Mouse (Mus musculus) C2C12 (cell line): Measurements from ENCODE around the gene BC048403. TPM values are rescaled to one million over a fixed set of nuclear protein-coding genes. Genes with fewer than 3 reads are reported as not detected.

ENCODE experiments used
- H3K27me3 ChIP-seq: one replicate; pipeline ENCODE4 v1.6.1; 2011; ENCODE audit not compliant: control insufficient read depth, insufficient read depth, insufficient read length
- H3K36me3 ChIP-seq: one replicate; pipeline ENCODE4 v1.6.1; 2011; ENCODE audit not compliant: control insufficient read depth, insufficient read depth
- H3K4me3 ChIP-seq: one replicate; pipeline ENCODE4 v1.5.1; 2011; ENCODE audit warnings: mild to moderate bottlenecking, control low read depth; ENCODE audit not compliant: poor library complexity, insufficient read depth, severe bottlenecking
- H3K79me2 ChIP-seq: one replicate; pipeline ENCODE4 v1.6.1; 2011; ENCODE audit not compliant: control insufficient read depth, insufficient read depth
- H3K79me3 ChIP-seq: one replicate; pipeline ENCODE4 v1.6.1; 2011; ENCODE audit warnings: low read depth, control low read depth
- H3ac ChIP-seq: one replicate; pipeline ENCODE3; 2011; ENCODE audit warnings: low read depth; ENCODE audit not compliant: control insufficient read depth, insufficient read length
- CEBPB ChIP-seq: IDR thresholded peaks from one replicate; pipeline ENCODE4 v1.6.1; 2011; ENCODE audit warnings: low read depth, mild to moderate bottlenecking, control low read depth, moderate library complexity
- CTCF ChIP-seq: IDR thresholded peaks from one replicate; pipeline ENCODE4 v1.5.1; 2011; ENCODE audit not compliant: control insufficient read depth, insufficient read depth, insufficient read length
- FOSL1 ChIP-seq: IDR thresholded peaks from one replicate; pipeline ENCODE4 v1.8.0; 2011; ENCODE audit warnings: mild to moderate bottlenecking, low read length; ENCODE audit not compliant: poor library complexity, insufficient read depth, severe bottlenecking
- MAX ChIP-seq: IDR thresholded peaks from one replicate; pipeline ENCODE4 v1.6.1; 2011; ENCODE audit warnings: mild to moderate bottlenecking, control low read depth
- MYOD1 ChIP-seq: IDR thresholded peaks from one replicate; pipeline ENCODE4 v1.6.1; 2011; ENCODE audit warnings: low read depth; ENCODE audit not compliant: control insufficient read depth, insufficient read length
- MYOG ChIP-seq: IDR thresholded peaks from one replicate; pipeline ENCODE4 v1.6.1; 2011; ENCODE audit not compliant: control insufficient read depth, insufficient read length; ENCODE audit errors: extremely low read depth
- USF1 ChIP-seq: IDR thresholded peaks from one replicate; pipeline ENCODE4 v1.6.1; 2011; ENCODE audit warnings: low read depth, mild to moderate bottlenecking, control low read depth, moderate library complexity
- long read RNA-seq, 2 experiments: library from polyadenylated mRNA; unstranded; transcript quantifications; one replicate each; pipeline ENCODE4 v2.0.0; 2019 to 2020
- polyA plus RNA-seq: library from polyadenylated mRNA; unstranded; fragments of >200 nt; fragmentation: generic; extraction: Trizol; gene quantifications from one replicate; pipeline ENCODE4 v1.2.1, GENCODE M21; 2012; ENCODE audit warnings: missing spikeins

The BC048403 gene
- polyA plus RNA-seq = 3.1 TPM
- long read RNA-seq, experiment 1, partial matches to known transcripts = 0 of 3 reads
- long read RNA-seq, experiment 1, other reads (novel, unspliced or antisense) = 2 of 3 reads
- long read RNA-seq, experiment 2, transcript BC048403-201 (3 exons, 3,123 nt) = major isoform, 8 of 10 reads
- long read RNA-seq, experiment 2, partial matches to known transcripts = 0 of 10 reads
- long read RNA-seq, experiment 2, other reads (novel, unspliced or antisense) = 0 of 10 reads

- H3K27me3 ChIP-seq = peaks cover 2% of the 10 kb centered on the region
- H3ac ChIP-seq = peak within 1 kb of the TSS; percentile 47
- H3K36me3 ChIP-seq = peaks cover 2% of the 10 kb centered on the region
- no peak for TF ChIP-seq CTCF
- peak; percentile 94 for TF ChIP-seq MAX
- TF ChIP-seq FOSL1 = no peak
- no peak for TF ChIP-seq MYOD1
- peak; percentile 69 for TF ChIP-seq USF1
- no peak for TF ChIP-seq MYOG
- no peak for TF ChIP-seq CEBPB
- peaks cover 5% of the 10 kb centered on the region for H3K79me3 ChIP-seq
- H3K4me3 ChIP-seq = peak within 1 kb of the TSS; percentile 94
- peaks cover 10% of the 10 kb centered on the region for H3K79me2 ChIP-seq
Measured at GRCm38 (mm10) chr10:121739548-121740505, at the start of gene BC048403. BC048403 (plus strand) TSS chr10:121739937.

- Histone ChIP-seq H3K79me3 (no peaks in the 10 kb centered on the region), H3K4me3 (no peak overlapping the region)
Measured at GRCm38 (mm10) chr10:121692944-121693579, 46.7 kb upstream of the BC048403 start.

GRCm38 (mm10) chr10:121694567-121694966, 45.2 kb upstream of the BC048403 start:
- Histone ChIP-seq H3K79me3 (no peaks in the 10 kb centered on the region), H3K36me3 (no peaks in the 10 kb centered on the region), H3K79me2 (no peaks in the 10 kb centered on the region), H3K27me3 (no peaks in the 10 kb centered on the region), H3K4me3 (no peak overlapping the region), H3ac (no peak overlapping the region)
- no peak for TF ChIP-seq MYOD1
- TF ChIP-seq MAX = no peak
- TF ChIP-seq CEBPB = no peak
- no peak for TF ChIP-seq CTCF
- TF ChIP-seq MYOG = no peak
- no peak for TF ChIP-seq FOSL1

More at GRCm38 (mm10) chr10:121692944-121693579, 46.7 kb upstream of the BC048403 start:
- TF ChIP-seq MYOD1 = no peak
- no peak for TF ChIP-seq USF1
- no peak for TF ChIP-seq MAX
- no peak for TF ChIP-seq MYOG
- TF ChIP-seq FOSL1 = no peak
- TF ChIP-seq CTCF = no peak
- no peak for TF ChIP-seq CEBPB
- H3K27me3 ChIP-seq = no peaks in the 10 kb centered on the region
- no peaks in the 10 kb centered on the region for H3K36me3 ChIP-seq
- H3ac ChIP-seq = no peak overlapping the region
- H3K79me2 ChIP-seq = no peaks in the 10 kb centered on the region

GRCm38 (mm10) chr10:121701296-121702248, 38.2 kb upstream of the BC048403 start:
- TF ChIP-seq MAX (no peak), CTCF (peak; percentile 23), FOSL1 (no peak)
- H3K79me3 ChIP-seq = no peaks in the 10 kb centered on the region
- no peaks in the 10 kb centered on the region for H3K27me3 ChIP-seq
- H3ac ChIP-seq = no peak overlapping the region
- H3K4me3 ChIP-seq = no peak overlapping the region
- H3K79me2 ChIP-seq = no peaks in the 10 kb centered on the region
- no peaks in the 10 kb centered on the region for H3K36me3 ChIP-seq

GRCm38 (mm10) chr10:121703619-121704018, 36.1 kb upstream of the BC048403 start:
- TF ChIP-seq MAX (no peak), CTCF (no peak), USF1 (no peak), MYOD1 (no peak), FOSL1 (no peak), MYOG (no peak)
- no peaks in the 10 kb centered on the region for H3K36me3 ChIP-seq
- no peak overlapping the region for H3ac ChIP-seq
- no peaks in the 10 kb centered on the region for H3K79me2 ChIP-seq
- no peaks in the 10 kb centered on the region for H3K27me3 ChIP-seq
- H3K4me3 ChIP-seq = no peak overlapping the region
- no peaks in the 10 kb centered on the region for H3K79me3 ChIP-seq
